Mouse (Mus musculus): ENCODE measurements around the gene Pik3ap1.
"Not testable (repeated sequence)": the region's sequence is repeated elsewhere in the genome, so short reads cannot be mapped to it uniquely, and the experiment has no call there.

- not testable (repeated sequence) for TF ChIP-seq EP300 (optimal IDR thresholded peaks at IDR 0.05); CTCF (IDR thresholded peaks at IDR 0.05; ENCODE audit: low read depth)
Observed at GRCm38 (mm10) chr19:41425927-41426772, 41.2 kb upstream of the Pik3ap1 start.

Measured in stomach, postnatal 0 days (tissue).